Mouse (Mus musculus): ENCODE measurements around the gene Gng3. TPM values are rescaled to one million over a fixed set of nuclear protein-coding genes. Genes with fewer than 3 reads are reported as not detected.
A peak's percentile ranks its signal among the peaks of the same experiment; 100 is the strongest.

Gng3 gene
- polyA plus RNA-seq, 1 experiment = 1.6 TPM

GRCm38 (mm10) chr19:8818801-8819595 lies 20.0 kb downstream of the Gng3 start, which contains the start of gene Ttc9c:
TSS of gene Ttc9c (minus strand) at chr19:8819333.
- peak; percentile 95 for DNase-seq (ENCODE audit: low read depth, low spot score)
- under 1% methylated on average over 33 of the region's 33 CpGs for WGBS

- DNase-seq (ENCODE audit: low read depth, low spot score) = no peak
- 5% methylated on average over 14 of the region's 14 CpGs for WGBS
These were observed 20.6 kb downstream of the Gng3 start for GRCm38 (mm10) chr19:8818301-8818798.

- 66% methylated on average over 3 of the region's 3 CpGs for WGBS
- DNase-seq (ENCODE audit: low read depth, low spot score) = no peak
These were observed 22.0 kb downstream of the Gng3 start for GRCm38 (mm10) chr19:8817001-8817400.

- WGBS = 67% methylated on average over 11 of the region's 11 CpGs
- no peak for DNase-seq (ENCODE audit: low read depth, low spot score)
These were observed 23.2 kb downstream of the Gng3 start for GRCm38 (mm10) chr19:8815812-8816211.

GRCm38 (mm10) chr19:8806810-8807209 lies 32.2 kb downstream of the Gng3 start:
- 90% methylated on average over 5 of the region's 5 CpGs for WGBS
- no peak for DNase-seq (ENCODE audit: low read depth, low spot score)

- 88% methylated on average over 11 of the region's 11 CpGs for WGBS
- DNase-seq (ENCODE audit: low read depth, low spot score) = no peak
These were observed 34.9 kb downstream of the Gng3 start for GRCm38 (mm10) chr19:8803879-8804660.

- WGBS = 87% methylated on average over 9 of the region's 9 CpGs
- DNase-seq (ENCODE audit: low read depth, low spot score) = no peak
These were observed 35.7 kb downstream of the Gng3 start for GRCm38 (mm10) chr19:8803204-8803780.

GRCm38 (mm10) chr19:8802130-8802821 lies 36.7 kb downstream of the Gng3 start, which contains the start of gene Zbtb3:
TSS of gene Zbtb3 (plus strand) at chr19:8802555.
- under 1% methylated on average over 30 of the region's 30 CpGs for WGBS
- peak; percentile 99 for DNase-seq (ENCODE audit: low read depth, low spot score)

GRCm38 (mm10) chr19:8798947-8799315 lies 40.1 kb downstream of the Gng3 start:
- no peak for DNase-seq (ENCODE audit: low read depth, low spot score)

GRCm38 (mm10) chr19:8798264-8798946 lies 40.6 kb downstream of the Gng3 start, which contains the start of gene Polr2g:
TSS of gene Polr2g (minus strand) at chr19:8798577.
- peak; percentile 86 for DNase-seq (ENCODE audit: low read depth, low spot score)
- under 1% methylated on average over 25 of the region's 25 CpGs for WGBS

GRCm38 (mm10) chr19:8790171-8790570 lies 48.8 kb downstream of the Gng3 start:
- DNase-seq (ENCODE audit: low read depth, low spot score) = no peak
- 80% methylated on average over 7 of the region's 7 CpGs for WGBS

GRCm38 (mm10) chr19:8789171-8789570 lies 49.8 kb downstream of the Gng3 start:
- WGBS = 65% methylated on average over 1 of the region's 1 CpGs
- no peak for DNase-seq (ENCODE audit: low read depth, low spot score)

- no peak for DNase-seq (ENCODE audit: low read depth, low spot score)
- 47% methylated on average over 3 of the region's 3 CpGs for WGBS
These were observed 50.5 kb downstream of the Gng3 start for GRCm38 (mm10) chr19:8788521-8788920.

Other genes with a start within 250 kb of the Gng3 start
- not detected in 2 replicates for gene Slc22a8, start 247.9 kb downstream of the Gng3 start, polyA plus RNA-seq (2012; rRNA removed)
- not detected in 2 replicates for gene Slc22a6, start 221.2 kb downstream of the Gng3 start, polyA plus RNA-seq (2012; rRNA removed)
- gene Chrm1, start 175.4 kb downstream of the Gng3 start, polyA plus RNA-seq (2012; rRNA removed) = 2.7 and 3.2 TPM in 2 replicates
- gene Slc3a2, start 115.8 kb downstream of the Gng3 start, polyA plus RNA-seq (2012; rRNA removed) = 194 and 323 TPM in 2 replicates
- gene Wdr74, start 103.4 kb downstream of the Gng3 start, polyA plus RNA-seq (2012; rRNA removed) = 33.3 and 39.9 TPM in 2 replicates
- gene 1700092M07Rik, start 98.5 kb downstream of the Gng3 start, polyA plus RNA-seq (2012; rRNA removed) = not detected in 2 replicates
- 71.7 and 97.3 TPM in 2 replicates for gene Stx5a, start 97.8 kb downstream of the Gng3 start, polyA plus RNA-seq (2012; rRNA removed)
- 79.1 and 92.6 TPM in 2 replicates for gene Nxf1, start 82.1 kb downstream of the Gng3 start, polyA plus RNA-seq (2012; rRNA removed)
- 107 and 131 TPM in 2 replicates for gene Tmem223, start 68.2 kb downstream of the Gng3 start, polyA plus RNA-seq (2012; rRNA removed)
- gene Tmem179b, start 64.7 kb downstream of the Gng3 start, polyA plus RNA-seq (2012; rRNA removed) = 107 and 122 TPM in 2 replicates
- 7.8 and 8.1 TPM in 2 replicates for gene Taf6l, start 52.8 kb downstream of the Gng3 start, polyA plus RNA-seq (2012; rRNA removed)
- gene Polr2g, start 40.6 kb downstream of the Gng3 start, polyA plus RNA-seq (2012; rRNA removed) = 46.2 and 53.1 TPM in 2 replicates
- 1.8 TPM in 2 replicates for gene Zbtb3, start 36.6 kb downstream of the Gng3 start, polyA plus RNA-seq (2012; rRNA removed)
- gene Ttc9c, start 19.9 kb downstream of the Gng3 start, polyA plus RNA-seq (2012; rRNA removed) = 14.8 and 23.6 TPM in 2 replicates
- gene Hnrnpul2, start 19.2 kb downstream of the Gng3 start, polyA plus RNA-seq (2012; rRNA removed) = 16.3 and 21.8 TPM in 2 replicates
- 2.4 and 4.4 TPM in 2 replicates for gene AC129217.1, start 9.4 kb downstream of the Gng3 start, polyA plus RNA-seq (2012; rRNA removed)
- gene Bscl2, start 1.7 kb downstream of the Gng3 start, polyA plus RNA-seq (2012; rRNA removed) = 79.8 and 82.1 TPM in 2 replicates
- 0.74 and 0.84 TPM in 2 replicates for gene Lrrn4cl, start 11.6 kb upstream of the Gng3 start, polyA plus RNA-seq (2012; rRNA removed)
- 82.6 and 86.1 TPM in 2 replicates for gene Ubxn1, start 32.3 kb upstream of the Gng3 start, polyA plus RNA-seq (2012; rRNA removed)
- gene Uqcc3, start 41.7 kb upstream of the Gng3 start, polyA plus RNA-seq (2012; rRNA removed) = 19.7 and 23.4 TPM in 2 replicates
- 2.2 and 2.3 TPM in 2 replicates for gene Lbhd1, start 44.5 kb upstream of the Gng3 start, polyA plus RNA-seq (2012; rRNA removed)
- not detected in 2 replicates for gene Gm49403, start 44.7 kb upstream of the Gng3 start, polyA plus RNA-seq (2012; rRNA removed)
- 17.7 and 21.0 TPM in 2 replicates for gene 1810009A15Rik, start 49.7 kb upstream of the Gng3 start, polyA plus RNA-seq (2012; rRNA removed)
- not detected in 2 replicates for gene Gm49416, start 49.7 kb upstream of the Gng3 start, polyA plus RNA-seq (2012; rRNA removed)
- gene Ints5, start 53.8 kb upstream of the Gng3 start, polyA plus RNA-seq (2012; rRNA removed) = 24.4 and 26.9 TPM in 2 replicates
- gene Ganab, start 58.9 kb upstream of the Gng3 start, polyA plus RNA-seq (2012; rRNA removed) = 104 and 157 TPM in 2 replicates
- gene B3gat3, start 81.2 kb upstream of the Gng3 start, polyA plus RNA-seq (2012; rRNA removed) = 66.6 and 72.2 TPM in 2 replicates
- 6.8 and 8.9 TPM in 2 replicates for gene Rom1, start 90.2 kb upstream of the Gng3 start, polyA plus RNA-seq (2012; rRNA removed)
- 24.3 and 32.1 TPM in 2 replicates for gene Eml3, start 90.4 kb upstream of the Gng3 start, polyA plus RNA-seq (2012; rRNA removed)
- gene Mta2, start 102.7 kb upstream of the Gng3 start, polyA plus RNA-seq (2012; rRNA removed) = 30.6 and 32.3 TPM in 2 replicates
- gene Tut1, start 114.7 kb upstream of the Gng3 start, polyA plus RNA-seq (2012; rRNA removed) = 13.6 and 18.5 TPM in 2 replicates
- 302 and 315 TPM in 2 replicates for gene Eef1g, start 127.8 kb upstream of the Gng3 start, polyA plus RNA-seq (2012; rRNA removed)
- gene Ahnak, start 150.1 kb upstream of the Gng3 start, polyA plus RNA-seq (2012; rRNA removed) = 11.2 and 19.9 TPM in 2 replicates
- 0.45 and 1.1 TPM in 2 replicates for gene Scgb1a1, start 248.8 kb upstream of the Gng3 start, polyA plus RNA-seq (2012; rRNA removed)